Mouse (Mus musculus) bone marrow, adult 2 months (tissue): ENCODE measurements around the gene Npas3. TPM values are rescaled to one million over a fixed set of nuclear protein-coding genes. Genes with fewer than 3 reads are reported as not detected.

Source experiments
- H3K27ac ChIP-seq: fragments of 200-500 bp; 2 replicates; pipeline ENCODE4 v1.5.1; 2012; ENCODE audit warnings: low read depth, mild to moderate bottlenecking, control low read depth, inconsistent platforms, low read length; ENCODE audit not compliant: control insufficient read depth, poor library complexity, insufficient read depth
- H3K4me1 ChIP-seq: fragments of 200-500 bp; 2 replicates; pipeline ENCODE4 v1.6.1; 2011; ENCODE audit warnings: low read length; ENCODE audit not compliant: control insufficient read depth, insufficient read depth
- H3K4me3 ChIP-seq: fragments of 200-500 bp; replicated peaks from 2 replicates; pipeline ENCODE3; 2011; ENCODE audit warnings: mild to moderate bottlenecking, low read depth, low read length, control low read depth; ENCODE audit not compliant: control insufficient read depth
- CTCF ChIP-seq: fragments of 200-500 bp; IDR thresholded peaks from 2 replicates; pipeline ENCODE4 v1.5.1; 2011; ENCODE audit warnings: low read length, control low read depth; ENCODE audit not compliant: control insufficient read depth, insufficient read depth
- POLR2A ChIP-seq: fragments of 200-500 bp; IDR thresholded peaks from 2 replicates; pipeline ENCODE4 v1.6.1; 2011; ENCODE audit warnings: low read depth, mild to moderate bottlenecking, control low read depth, low read length, borderline replicate concordance; ENCODE audit not compliant: control insufficient read depth
- WGBS: fragments of 180-500 bp; shearing (Covaris S2); methylation state at CpG from one replicate; pipeline ENCODE4 v1.1.7; 2018; 5-methylcytosine and 5-hydroxymethylcytosine counted together
- polyA plus RNA-seq: library from polyadenylated mRNA; stranded (reverse); fragments of >200 nt; gene quantifications from 2 replicates; pipeline ENCODE4 v1.2.4, GENCODE M21; 2011; ENCODE audit warnings: low replicate concordance; ENCODE audit not compliant: missing spikeins, insufficient read depth, insufficient read length

The Npas3 gene
- polyA plus RNA-seq, 1 experiment = not detected

- WGBS = 81% methylated on average over 5 of the region's 5 CpGs
- H3K27ac ChIP-seq = no peak overlapping the region
- no peaks in the 10 kb centered on the region for H3K4me1 ChIP-seq
- no peak overlapping the region for H3K4me3 ChIP-seq
- TF ChIP-seq POLR2A (no peak), CTCF (no peak)
These were observed 509.9 kb downstream of the Npas3 start for GRCm38 (mm10) chr12:53758356-53758755.

DNA sequence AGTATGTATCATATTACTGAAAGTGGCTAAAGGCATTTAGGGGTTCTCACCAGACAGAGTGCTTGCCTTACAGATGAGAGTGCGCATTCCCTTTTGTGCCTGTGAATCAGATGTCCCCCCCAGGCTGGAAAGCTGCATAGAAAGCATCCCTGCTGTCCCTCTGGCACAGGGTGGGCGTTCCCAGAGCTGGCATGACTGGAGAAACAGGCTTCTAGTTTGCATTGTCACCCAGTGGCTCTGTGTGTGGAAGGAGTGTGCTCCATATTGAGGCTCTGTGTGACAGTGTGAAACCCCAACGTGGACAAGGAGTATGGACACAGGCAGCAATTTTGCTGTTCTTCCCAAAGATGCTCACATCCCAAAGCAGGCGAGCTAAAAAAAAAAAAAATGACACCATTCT, 515.7 kb downstream of the Npas3 start:
- Histone ChIP-seq H3K27ac (no peak overlapping the region), H3K4me3 (no peak overlapping the region), H3K4me1 (no peaks in the 10 kb centered on the region)
- 57% methylated on average over 4 of the region's 4 CpGs for WGBS
- TF ChIP-seq POLR2A = no peak
- no peak for TF ChIP-seq CTCF

GRCm38 (mm10) chr12:53768392-53768791, 519.9 kb downstream of the Npas3 start:
- 75% methylated on average over 11 of the region's 11 CpGs for WGBS
- Histone ChIP-seq H3K4me1 (no peaks in the 10 kb centered on the region), H3K27ac (no peak overlapping the region), H3K4me3 (no peak overlapping the region)
- no peak for TF ChIP-seq POLR2A
- TF ChIP-seq CTCF = no peak

DNA sequence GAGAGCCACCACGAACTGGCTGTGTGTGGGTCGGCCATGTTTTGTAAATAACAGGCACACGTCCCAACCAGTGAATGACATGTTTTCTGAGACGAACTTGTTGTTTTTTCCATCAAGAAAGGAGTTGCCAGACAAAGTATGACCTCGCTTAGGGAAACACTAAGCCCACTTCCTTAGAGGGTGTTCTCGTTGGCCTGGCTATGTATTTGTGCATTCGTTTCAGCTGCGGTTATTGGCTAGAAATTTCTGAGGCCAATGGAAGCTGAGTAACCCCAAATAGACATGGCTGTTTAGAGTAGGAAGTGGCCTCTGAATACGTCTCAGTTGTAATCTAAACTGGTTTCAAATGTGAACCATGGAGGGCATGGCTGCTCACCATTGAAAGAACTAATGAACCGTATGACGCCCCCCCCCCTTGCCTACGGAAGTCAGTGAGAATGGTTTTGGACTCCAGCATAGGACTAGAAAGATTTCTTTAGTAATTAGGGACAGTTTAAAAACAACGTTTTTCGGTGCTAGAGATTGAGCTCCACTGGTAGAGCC, 523.0 kb downstream of the Npas3 start:
- TF ChIP-seq CTCF = no peak
- TF ChIP-seq POLR2A = no peak
- H3K27ac ChIP-seq = no peak overlapping the region
- H3K4me1 ChIP-seq = no peaks in the 10 kb centered on the region
- 79% methylated on average over 14 of the region's 14 CpGs for WGBS
- H3K4me3 ChIP-seq = no peak overlapping the region

DNA sequence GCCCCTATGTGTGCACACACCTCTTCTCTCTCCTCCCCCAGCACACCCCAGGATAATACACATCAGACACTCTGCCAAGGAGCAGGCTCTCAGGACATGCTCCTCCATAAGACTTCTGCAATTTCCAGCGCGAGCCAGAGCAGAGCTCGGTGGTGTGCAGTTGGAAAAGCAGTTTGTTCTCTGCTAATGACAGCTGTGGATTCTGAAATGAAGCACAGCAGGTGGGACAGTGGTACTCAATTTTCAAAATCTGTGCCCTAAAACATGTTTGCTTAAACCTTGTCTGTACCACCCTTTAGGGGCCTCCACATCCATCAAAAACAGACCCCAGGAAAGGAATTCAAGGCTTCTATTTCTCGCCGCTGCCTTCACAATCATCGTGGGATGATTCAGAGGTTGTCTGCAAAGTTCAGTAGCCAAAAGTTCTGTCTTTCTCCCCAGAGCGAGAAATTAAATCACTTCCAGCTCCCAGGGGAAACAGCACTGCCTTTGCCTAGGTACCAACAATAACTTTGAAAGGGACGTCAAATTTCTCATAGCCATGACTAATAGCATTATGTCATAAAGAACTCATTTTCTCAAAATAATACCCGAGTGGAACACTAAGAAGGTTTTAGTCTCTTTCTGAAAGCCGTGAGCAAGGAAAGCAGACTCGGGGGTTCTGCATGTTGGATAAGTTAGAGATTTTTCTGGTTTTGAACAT, 533.5 kb downstream of the Npas3 start:
- H3K4me3 ChIP-seq = no peak overlapping the region
- TF ChIP-seq POLR2A (no peak), CTCF (no peak)
- H3K4me1 ChIP-seq = no peaks in the 10 kb centered on the region
- 78% methylated on average over 11 of the region's 11 CpGs for WGBS
- H3K27ac ChIP-seq = no peak overlapping the region

DNA sequence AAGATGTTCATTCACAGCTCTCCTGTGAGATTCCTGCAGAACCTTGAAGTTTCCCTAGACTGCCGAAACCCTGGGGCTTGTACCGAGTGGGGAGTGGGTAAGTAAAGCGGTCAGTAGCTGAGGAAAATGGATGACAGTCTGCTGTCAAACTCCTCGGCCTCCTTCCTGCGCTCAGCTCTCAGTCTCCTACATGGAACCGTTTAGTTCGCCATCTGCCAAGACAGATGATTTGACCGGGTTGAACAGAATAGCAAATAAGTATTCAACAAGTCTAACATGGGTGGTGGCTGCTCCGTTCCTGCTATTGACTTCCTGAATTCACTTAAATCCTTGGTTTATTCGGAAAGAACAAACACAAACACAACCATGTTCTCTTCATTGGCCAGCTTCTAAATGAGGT, 541.0 kb downstream of the Npas3 start:
- no peaks in the 10 kb centered on the region for H3K4me1 ChIP-seq
- no peak for TF ChIP-seq CTCF
- no peak for TF ChIP-seq POLR2A
- 85% methylated on average over 10 of the region's 10 CpGs for WGBS
- H3K27ac ChIP-seq = no peak overlapping the region
- no peak overlapping the region for H3K4me3 ChIP-seq

GRCm38 (mm10) chr12:53794718-53795400, 546.4 kb downstream of the Npas3 start:
- no peak for TF ChIP-seq CTCF
- TF ChIP-seq POLR2A = no peak

GRCm38 (mm10) chr12:53801831-53802230, 553.4 kb downstream of the Npas3 start:
- 85% methylated on average over 6 of the region's 6 CpGs for WGBS
- Histone ChIP-seq H3K4me3 (no peak overlapping the region), H3K27ac (no peak overlapping the region), H3K4me1 (no peaks in the 10 kb centered on the region)
- TF ChIP-seq CTCF = no peak
- TF ChIP-seq POLR2A = no peak

More at GRCm38 (mm10) chr12:53794718-53795400, 546.4 kb downstream of the Npas3 start:
- Histone ChIP-seq H3K27ac (no peak overlapping the region), H3K4me3 (no peak overlapping the region), H3K4me1 (no peaks in the 10 kb centered on the region)
- WGBS = 79% methylated on average over 6 of the region's 6 CpGs

- no peak overlapping the region for H3K27ac ChIP-seq
- WGBS = 76% methylated on average over 7 of the region's 7 CpGs
- no peak for TF ChIP-seq POLR2A
- TF ChIP-seq CTCF = no peak
- no peak overlapping the region for H3K4me3 ChIP-seq
- H3K4me1 ChIP-seq = no peaks in the 10 kb centered on the region
These were observed 553.9 kb downstream of the Npas3 start for GRCm38 (mm10) chr12:53802381-53802780.
